Mouse (Mus musculus): ENCODE results near the gene Palmd. TPM values are rescaled to one million over a fixed set of nuclear protein-coding genes. Genes with fewer than 3 reads are reported as not detected.
A peak's percentile ranks its signal among the peaks of the same experiment; 100 is the strongest.

Palmd gene
- not detected in 2 replicates for total RNA-seq (2014; fragmentation: Nextera tagmentation)
- total RNA-seq (2017), result not detected in 2 replicates

- ATAC-seq (replicated peaks; ENCODE audit: low FRiP score, low TSS enrichment, poor library complexity, severe bottlenecking), result peak; percentile 27; the same call in 1 of the 2 replicates
These were observed at the start of gene Palmd for GRCm38 (mm10) chr3:116968540-116968997. TSS of gene Palmd (minus strand) at chr3:116968987.

- no peak for ATAC-seq (replicated peaks; ENCODE audit: low FRiP score, low TSS enrichment, poor library complexity, severe bottlenecking)
These were observed 41.4 kb upstream of the Palmd start for GRCm38 (mm10) chr3:117010182-117010581.

GRCm38 (mm10) chr3:117007340-117007739, 38.6 kb upstream of the Palmd start:
- no peak for ATAC-seq (replicated peaks; ENCODE audit: low FRiP score, low TSS enrichment, poor library complexity, severe bottlenecking)

DNA sequence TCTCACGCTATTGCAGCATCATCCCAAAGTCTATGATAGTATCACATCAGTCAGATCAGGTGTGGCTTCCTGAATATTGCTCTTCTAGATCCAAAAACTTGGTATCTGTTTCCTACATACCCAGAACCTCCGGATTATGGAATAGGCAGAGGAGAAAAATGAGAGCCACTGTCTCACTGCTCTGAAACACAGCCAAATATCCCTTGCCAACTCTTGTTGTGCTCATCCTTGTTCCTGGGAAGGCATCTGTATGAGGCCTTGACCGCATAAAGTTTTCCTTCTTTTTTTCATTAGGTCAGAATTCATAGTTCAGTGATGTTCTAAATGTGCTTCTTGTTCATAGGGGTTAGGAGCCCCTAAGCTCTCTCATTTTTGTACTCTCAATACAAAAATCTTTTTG, 37.8 kb upstream of the Palmd start:
- no peak for ATAC-seq (replicated peaks; ENCODE audit: low FRiP score, low TSS enrichment, poor library complexity, severe bottlenecking)

- ATAC-seq (replicated peaks; ENCODE audit: low FRiP score, low TSS enrichment, poor library complexity, severe bottlenecking), result no peak
These were observed 34.6 kb upstream of the Palmd start for GRCm38 (mm10) chr3:117003379-117003778.

GRCm38 (mm10) chr3:117001686-117002485, 33.1 kb upstream of the Palmd start:
- no peak for ATAC-seq (replicated peaks; ENCODE audit: low FRiP score, low TSS enrichment, poor library complexity, severe bottlenecking)

- ATAC-seq (replicated peaks; ENCODE audit: low FRiP score, low TSS enrichment, poor library complexity, severe bottlenecking), result no peak
These were observed 24.2 kb upstream of the Palmd start for GRCm38 (mm10) chr3:116993011-116993410.

DNA sequence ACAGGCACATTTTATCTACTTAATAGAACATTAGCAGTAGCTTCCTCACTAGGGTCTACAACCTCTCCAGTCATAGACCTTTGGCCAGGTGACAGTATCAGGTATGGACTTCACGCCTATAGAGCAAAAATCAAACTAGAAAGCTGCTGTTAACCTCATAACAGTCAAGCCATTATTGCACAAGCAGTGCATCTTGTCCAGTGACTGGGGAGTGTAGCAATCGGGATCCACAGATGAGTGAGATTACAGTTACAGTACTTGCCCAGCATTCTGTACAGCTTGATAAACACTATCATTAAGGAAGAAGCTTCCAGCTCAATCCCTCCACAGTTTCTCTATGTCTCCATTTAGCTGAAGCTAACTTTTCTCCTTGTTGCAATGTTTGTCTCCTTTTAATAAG, 22.4 kb upstream of the Palmd start:
- ATAC-seq (replicated peaks; ENCODE audit: low FRiP score, low TSS enrichment, poor library complexity, severe bottlenecking), result no peak; the same call in 1 of the 2 replicates

GRCm38 (mm10) chr3:116988221-116988620, 19.4 kb upstream of the Palmd start:
- ATAC-seq (replicated peaks; ENCODE audit: low FRiP score, low TSS enrichment, poor library complexity, severe bottlenecking), result no peak

DNA sequence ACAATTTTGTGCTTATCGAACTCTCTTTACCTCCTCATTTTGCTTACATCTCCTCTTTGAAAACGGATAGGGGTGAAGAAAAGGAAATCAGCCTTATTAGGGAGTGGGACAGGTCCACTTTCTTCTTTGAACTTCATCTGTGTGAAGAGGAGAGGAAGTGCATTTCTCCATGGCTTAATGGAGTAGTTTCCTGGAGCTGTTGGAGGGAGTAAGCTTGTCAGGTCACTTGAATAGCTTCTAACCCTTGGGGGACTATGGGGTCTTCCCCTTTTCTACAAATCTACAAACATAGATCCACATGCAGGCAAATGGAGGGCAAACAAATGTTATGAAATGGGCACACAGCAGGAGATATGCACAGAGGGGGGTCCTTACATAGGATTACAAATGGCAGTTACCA, 17.7 kb upstream of the Palmd start:
- no peak for ATAC-seq (replicated peaks; ENCODE audit: low FRiP score, low TSS enrichment, poor library complexity, severe bottlenecking)

- no peak for ATAC-seq (replicated peaks; ENCODE audit: low FRiP score, low TSS enrichment, poor library complexity, severe bottlenecking)
These were observed 17.0 kb upstream of the Palmd start for GRCm38 (mm10) chr3:116985741-116986140.

- no peak for ATAC-seq (replicated peaks; ENCODE audit: low FRiP score, low TSS enrichment, poor library complexity, severe bottlenecking)
These were observed 16.3 kb upstream of the Palmd start for GRCm38 (mm10) chr3:116985042-116985455.

DNA sequence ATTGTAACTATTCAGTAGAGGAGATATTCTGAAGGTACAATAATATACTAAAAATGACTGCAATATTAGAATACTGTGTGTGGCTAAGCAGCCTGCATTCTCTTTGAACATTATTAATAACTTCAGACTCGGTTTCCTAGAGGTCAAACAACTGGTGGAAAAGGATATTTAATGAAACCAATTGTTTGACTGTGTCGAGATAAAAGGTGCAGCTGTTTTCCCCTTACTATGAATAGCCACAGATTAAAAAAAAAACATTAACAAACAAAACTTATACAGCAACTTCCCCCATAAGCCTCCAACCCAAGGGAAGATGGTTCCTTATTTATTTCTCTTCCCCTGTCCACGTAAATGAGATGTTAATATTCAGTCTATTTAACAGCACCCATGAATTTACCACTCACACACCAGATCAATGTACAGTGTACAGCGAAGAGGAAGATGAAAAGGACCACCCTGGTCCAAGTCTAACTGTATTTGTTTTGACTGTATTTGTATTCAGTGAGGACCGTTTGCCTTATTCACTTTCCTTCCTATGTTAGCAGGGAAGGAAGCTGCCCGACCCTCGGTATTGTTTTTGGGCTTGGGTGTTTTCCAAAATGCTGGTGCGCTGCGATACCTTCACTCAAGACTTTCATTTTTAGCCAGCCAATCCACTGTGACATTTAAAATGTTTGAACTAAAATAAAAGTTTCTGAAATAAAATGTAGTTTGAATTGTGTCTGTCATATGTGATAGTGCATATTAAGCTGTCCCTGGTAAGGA, 13.2 kb upstream of the Palmd start:
- ATAC-seq (replicated peaks; ENCODE audit: low FRiP score, low TSS enrichment, poor library complexity, severe bottlenecking), result peak; percentile 48; the same call in 1 of the 2 replicates

GRCm38 (mm10) chr3:116969786-116970185, 999 bp upstream of the Palmd start:
- no peak for ATAC-seq (replicated peaks; ENCODE audit: low FRiP score, low TSS enrichment, poor library complexity, severe bottlenecking)

- ATAC-seq (replicated peaks; ENCODE audit: low FRiP score, low TSS enrichment, poor library complexity, severe bottlenecking), result no peak
These were observed 216 bp upstream of the Palmd start for GRCm38 (mm10) chr3:116969003-116969402.

GRCm38 (mm10) chr3:116967967-116968366, 820 bp downstream of the Palmd start, which contains the start of gene 4930455H04Rik:
TSS of gene 4930455H04Rik (plus strand) at chr3:116968267.
- no peak for ATAC-seq (replicated peaks; ENCODE audit: low FRiP score, low TSS enrichment, poor library complexity, severe bottlenecking)

DNA sequence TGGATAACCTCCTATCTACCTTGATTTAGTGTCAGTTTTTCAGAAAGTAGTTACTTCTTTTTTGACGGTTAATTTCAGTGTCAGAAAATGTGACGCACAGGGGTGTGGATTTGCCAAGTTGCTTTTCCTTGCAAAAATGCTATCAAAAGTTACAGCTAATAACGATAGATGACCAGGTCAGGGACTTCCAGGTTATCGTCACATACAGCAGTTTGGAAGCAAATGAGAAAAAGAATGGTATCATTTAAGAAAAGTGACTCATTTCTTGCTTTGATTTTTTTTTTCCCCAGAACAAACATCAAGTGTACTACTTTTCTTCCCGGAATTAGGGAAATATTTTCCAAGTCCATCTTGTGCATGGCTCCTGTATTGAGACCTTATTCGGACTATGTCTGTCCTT, 1.4 kb downstream of the Palmd start:
- no peak for ATAC-seq (replicated peaks; ENCODE audit: low FRiP score, low TSS enrichment, poor library complexity, severe bottlenecking)

- ATAC-seq (replicated peaks; ENCODE audit: low FRiP score, low TSS enrichment, poor library complexity, severe bottlenecking), result no peak
These were observed 2.0 kb downstream of the Palmd start for GRCm38 (mm10) chr3:116966800-116967199.

- ATAC-seq (replicated peaks; ENCODE audit: low FRiP score, low TSS enrichment, poor library complexity, severe bottlenecking), result peak; percentile 98
These were observed 2.6 kb downstream of the Palmd start for GRCm38 (mm10) chr3:116966225-116966624.

GRCm38 (mm10) chr3:116964426-116964825, 4.4 kb downstream of the Palmd start:
- no peak for ATAC-seq (replicated peaks; ENCODE audit: low FRiP score, low TSS enrichment, poor library complexity, severe bottlenecking)

Measured in megakaryocyte-erythroid progenitor cell, adult 5-6 weeks (primary cell).